Mouse (Mus musculus) myocyte (in vitro differentiated cells): ENCODE results near the gene Pycard. TPM values are rescaled to one million over a fixed set of nuclear protein-coding genes. Genes with fewer than 3 reads are reported as not detected.

Experiments
- H3K27me3 ChIP-seq: one replicate; pipeline ENCODE4 v1.6.1; 2011; ENCODE audit not compliant: control insufficient read depth, insufficient read depth, insufficient read length
- H3K36me3 ChIP-seq: one replicate; pipeline ENCODE4 v1.6.1; 2011; ENCODE audit not compliant: control insufficient read depth, insufficient read depth
- H3K4me2 ChIP-seq: one replicate; pipeline ENCODE4 v1.6.1; 2011; ENCODE audit warnings: low read depth, control low read depth
- H3K4me3 ChIP-seq: one replicate; pipeline ENCODE4 v1.5.1; 2011; ENCODE audit warnings: mild to moderate bottlenecking, control low read depth, moderate library complexity
- H3K79me2 ChIP-seq: one replicate; pipeline ENCODE4 v1.6.1; 2011; ENCODE audit not compliant: control insufficient read depth, insufficient read depth
- H3ac ChIP-seq: one replicate; pipeline ENCODE4 v1.6.1; 2011; ENCODE audit not compliant: control insufficient read depth, insufficient read length
- CEBPB ChIP-seq: IDR thresholded peaks from 2 replicates; pipeline ENCODE4 v1.6.1; 2011; ENCODE audit warnings: mild to moderate bottlenecking, moderate library complexity; ENCODE audit not compliant: poor library complexity, insufficient read depth, severe bottlenecking
- E2F4 ChIP-seq: IDR thresholded peaks from one replicate; pipeline ENCODE4 v1.6.1; 2011; ENCODE audit warnings: mild to moderate bottlenecking, control low read depth, moderate library complexity; ENCODE audit not compliant: insufficient read depth
- MAX ChIP-seq: IDR thresholded peaks from one replicate; pipeline ENCODE4 v1.6.1; 2011; ENCODE audit warnings: low read depth, mild to moderate bottlenecking, control low read depth
- MYOD1 ChIP-seq, 3 experiments: IDR thresholded peaks; one replicate each; pipeline ENCODE4 v1.6.1; 2011; ENCODE audit warnings: control low read depth in 2 of 3, low read depth in 2 of 3, mild to moderate bottlenecking in 2 of 3, moderate library complexity in 1 of 3; ENCODE audit not compliant: insufficient read length in 2 of 3, control insufficient read depth in 1 of 3
- MYOG ChIP-seq, 3 experiments: IDR thresholded peaks; one replicate each; pipeline ENCODE4 v1.6.1; 2011; ENCODE audit warnings: control low read depth in 2 of 3, low read depth in 2 of 3, mild to moderate bottlenecking in 2 of 3; ENCODE audit not compliant: insufficient read length in 2 of 3, control insufficient read depth in 1 of 3, insufficient read depth in 1 of 3
- POLR2A ChIP-seq: IDR thresholded peaks from one replicate; pipeline ENCODE4 v1.6.1; 2011; ENCODE audit warnings: low read depth, mild to moderate bottlenecking, control low read depth, moderate library complexity; ENCODE audit not compliant: insufficient read length
- POLR2AphosphoS2 ChIP-seq: IDR thresholded peaks from one replicate; pipeline ENCODE4 v1.6.1; 2011; ENCODE audit warnings: low read depth, control low read depth; ENCODE audit not compliant: insufficient read length
- REST ChIP-seq: IDR thresholded peaks from one replicate; pipeline ENCODE4 v1.6.1; 2011; ENCODE audit warnings: mild to moderate bottlenecking, control low read depth, moderate library complexity; ENCODE audit not compliant: insufficient read depth, insufficient read length
- SRF ChIP-seq: IDR thresholded peaks from one replicate; pipeline ENCODE4 v1.6.1; 2011; ENCODE audit warnings: low read depth; ENCODE audit not compliant: control insufficient read depth, insufficient read length
- TCF12 ChIP-seq: IDR thresholded peaks from one replicate; pipeline ENCODE4 v1.6.1; 2011; ENCODE audit warnings: mild to moderate bottlenecking, control low read depth; ENCODE audit not compliant: poor library complexity, insufficient read depth, severe bottlenecking
- TCF3 ChIP-seq: IDR thresholded peaks from one replicate; pipeline ENCODE4 v1.6.1; 2011; ENCODE audit warnings: low read depth, control low read depth; ENCODE audit not compliant: insufficient read length
- USF1 ChIP-seq: IDR thresholded peaks from one replicate; pipeline ENCODE4 v1.6.1; 2011; ENCODE audit warnings: low read depth, mild to moderate bottlenecking, control low read depth, moderate library complexity
- polyA plus RNA-seq: library from polyadenylated mRNA; unstranded; fragments of >200 nt; fragmentation: generic; extraction: Trizol; gene quantifications from one replicate; pipeline ENCODE4 v1.2.1, GENCODE M21; 2012; ENCODE audit warnings: missing spikeins

Gene Pycard
- polyA plus RNA-seq, 1 experiment: 3.9 TPM

DNA sequence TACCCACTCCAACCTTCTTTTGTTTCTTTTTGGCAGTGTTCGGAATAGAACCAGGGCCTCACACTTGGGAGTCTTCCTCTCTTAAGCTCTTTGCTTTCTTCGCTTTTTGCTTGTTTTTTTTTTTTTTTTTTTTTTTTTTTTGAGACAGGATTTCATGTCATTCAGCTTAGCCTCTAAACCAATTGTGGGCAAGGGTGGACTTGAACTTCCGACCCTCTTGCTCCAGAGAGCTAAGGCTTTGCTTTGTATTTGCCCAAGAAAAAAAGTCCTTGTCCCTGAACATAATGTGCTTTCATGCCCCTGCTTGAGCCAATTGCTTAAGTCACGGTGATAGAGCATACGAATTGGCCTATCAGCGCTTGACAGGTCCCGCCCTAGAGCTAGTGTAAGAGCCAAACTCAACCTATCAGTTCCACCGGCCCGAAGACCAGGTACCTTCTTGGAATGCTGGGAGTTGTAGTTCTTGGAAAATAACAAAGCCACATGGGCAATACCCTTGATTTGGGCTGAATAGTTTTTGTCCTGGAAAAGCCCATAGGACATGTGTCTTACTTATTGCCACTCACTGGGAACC is 37.8 kb upstream of the Pycard start:
- no peak overlapping the region for H3ac ChIP-seq
- H3K27me3 ChIP-seq: no peaks in the 10 kb centered on the region
- no peak for TF ChIP-seq USF1
- TF ChIP-seq POLR2A: no peak
- TF ChIP-seq TCF3: no peak
- no peak for TF ChIP-seq REST
- TF ChIP-seq MYOD1 (IDR thresholded peaks at IDR 0.05; ENCODE audit: control insufficient read depth in 1 of 3, insufficient read length in 2 of 3, low read depth in 2 of 3): no peak
- no peak for TF ChIP-seq TCF12
- no peak for TF ChIP-seq SRF
- no peak for TF ChIP-seq POLR2AphosphoS2
- no peak for TF ChIP-seq CEBPB
- H3K79me2 ChIP-seq: no peaks in the 10 kb centered on the region
- no peak overlapping the region for H3K4me3 ChIP-seq
- H3K36me3 ChIP-seq: no peaks in the 10 kb centered on the region
- no peak overlapping the region for H3K4me2 ChIP-seq

DNA sequence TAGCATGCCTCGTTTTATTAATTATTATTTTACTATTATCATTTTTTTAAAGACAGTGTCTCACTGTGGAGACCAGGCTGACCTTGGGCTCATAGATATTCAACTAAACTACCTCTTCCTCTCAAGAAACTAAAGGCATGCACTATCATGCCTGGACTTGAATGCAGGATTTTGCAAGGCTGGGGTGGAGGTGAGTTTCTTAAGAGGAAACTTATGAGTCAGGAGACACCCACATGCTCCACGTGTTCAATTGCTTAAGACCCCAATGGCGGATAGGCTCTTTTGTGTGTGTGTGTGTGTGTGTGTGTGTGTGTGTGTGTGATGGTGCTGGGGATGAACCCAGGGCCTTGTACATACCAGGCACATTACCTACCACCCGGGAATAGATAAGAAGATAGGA is 31.7 kb upstream of the Pycard start:
- Histone ChIP-seq H3K4me3 (no peak overlapping the region), H3K79me2 (no peaks in the 10 kb centered on the region), H3K27me3 (no peaks in the 10 kb centered on the region), H3K36me3 (no peaks in the 10 kb centered on the region), H3ac (no peak overlapping the region), H3K4me2 (peak overlapping the region; percentile 38)
- TF ChIP-seq SRF: no peak
- no peak for TF ChIP-seq REST
- TF ChIP-seq USF1: no peak
- TF ChIP-seq TCF3: no peak
- TF ChIP-seq POLR2A: no peak
- no peak for TF ChIP-seq TCF12
- no peak for TF ChIP-seq POLR2AphosphoS2
- no peak for TF ChIP-seq CEBPB
- TF ChIP-seq MAX: no peak
- TF ChIP-seq MYOG (IDR thresholded peaks at IDR 0.05; ENCODE audit: control insufficient read depth in 1 of 3, insufficient read depth in 1 of 3, insufficient read length in 2 of 3, low read depth in 2 of 3): no peak
- no peak for TF ChIP-seq MYOD1 (IDR thresholded peaks at IDR 0.05; ENCODE audit: control insufficient read depth in 1 of 3, insufficient read length in 2 of 3, low read depth in 2 of 3)
- TF ChIP-seq E2F4: no peak

DNA sequence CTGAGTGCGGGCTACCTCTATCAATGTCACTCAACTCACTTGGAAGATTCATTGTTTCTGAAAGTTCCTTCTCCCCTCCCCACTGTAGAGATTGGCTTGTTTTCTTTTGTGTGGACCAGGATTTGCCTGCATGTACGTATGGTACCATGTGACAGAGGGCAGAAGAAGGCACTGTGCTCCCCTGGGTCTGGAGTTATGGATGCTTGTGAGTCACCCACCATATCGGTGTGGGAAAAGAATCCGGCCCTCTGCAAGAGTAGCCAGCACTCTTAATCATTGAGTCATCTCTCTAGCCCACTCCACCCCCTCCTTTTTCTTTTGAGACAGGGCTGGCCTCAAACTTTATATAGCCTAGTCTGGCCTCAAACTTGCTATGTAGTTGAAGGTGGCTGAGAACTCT is 31.3 kb upstream of the Pycard start:
- H3ac ChIP-seq: no peak overlapping the region
- H3K79me2 ChIP-seq: no peaks in the 10 kb centered on the region
- no peak for TF ChIP-seq E2F4
- TF ChIP-seq MAX: no peak
- TF ChIP-seq MYOD1 (IDR thresholded peaks at IDR 0.05; ENCODE audit: control insufficient read depth in 1 of 3, insufficient read length in 2 of 3, low read depth in 2 of 3): no peak
- no peak for TF ChIP-seq POLR2AphosphoS2
- TF ChIP-seq USF1: peak; percentile 52
- no peak for TF ChIP-seq SRF
- TF ChIP-seq REST: no peak
- no peak for TF ChIP-seq TCF12
- H3K4me3 ChIP-seq: no peak overlapping the region
- no peaks in the 10 kb centered on the region for H3K27me3 ChIP-seq
- H3K36me3 ChIP-seq: no peaks in the 10 kb centered on the region
- peak overlapping the region; percentile 38 for H3K4me2 ChIP-seq

DNA sequence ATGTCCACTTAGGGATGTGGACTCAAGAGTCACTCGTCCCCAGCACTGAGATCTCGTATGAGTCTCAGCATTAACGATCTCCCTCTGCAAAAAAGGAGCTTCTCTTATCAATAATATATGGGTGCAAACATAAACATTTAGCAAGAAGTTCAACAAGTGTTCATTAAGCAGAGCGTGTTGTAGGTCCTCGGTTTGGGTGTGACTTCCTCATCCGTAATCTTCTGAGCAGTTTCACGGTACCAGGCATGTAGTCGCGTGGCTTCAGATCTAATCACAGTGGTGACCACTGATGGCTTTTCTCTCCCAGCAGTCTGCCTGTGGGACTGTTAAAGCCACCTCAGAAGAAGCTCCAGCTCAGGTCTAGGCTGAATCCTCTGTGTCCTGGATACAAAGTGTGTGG is 30.7 kb upstream of the Pycard start:
- no peak overlapping the region for H3K4me3 ChIP-seq
- no peaks in the 10 kb centered on the region for H3K79me2 ChIP-seq
- no peaks in the 10 kb centered on the region for H3K27me3 ChIP-seq
- H3K4me2 ChIP-seq: no peak overlapping the region
- no peak overlapping the region for H3ac ChIP-seq
- H3K36me3 ChIP-seq: no peaks in the 10 kb centered on the region
- TF ChIP-seq USF1 (no peak), TCF3 (no peak)

DNA sequence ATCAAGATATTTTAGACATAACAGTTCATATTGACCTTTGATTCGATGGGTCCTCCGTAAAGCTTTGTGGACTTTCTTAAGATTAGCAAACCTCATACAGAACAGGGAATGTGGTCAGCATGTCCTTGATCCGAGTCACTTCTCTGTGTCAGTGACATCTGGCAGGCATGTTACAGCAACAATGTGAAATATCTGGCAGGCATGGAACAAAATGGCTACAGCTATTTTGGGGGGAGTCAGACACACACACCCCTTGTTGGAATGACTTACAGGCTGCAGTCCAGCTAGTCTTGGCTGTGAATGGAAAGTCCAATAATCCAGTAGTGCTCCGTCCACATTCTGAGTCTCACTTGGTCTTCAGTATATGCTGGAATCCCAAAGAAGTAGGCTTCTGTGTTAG is 29.9 kb upstream of the Pycard start:
- Histone ChIP-seq H3K4me2 (no peak overlapping the region), H3K36me3 (no peaks in the 10 kb centered on the region), H3K27me3 (no peaks in the 10 kb centered on the region), H3ac (no peak overlapping the region), H3K4me3 (no peak overlapping the region), H3K79me2 (no peaks in the 10 kb centered on the region)
- no peak for TF ChIP-seq REST
- TF ChIP-seq MYOG (IDR thresholded peaks at IDR 0.05; ENCODE audit: control insufficient read depth in 1 of 3, insufficient read depth in 1 of 3, insufficient read length in 2 of 3, low read depth in 2 of 3): peak in 1 of 3 experiments; percentile 15

DNA sequence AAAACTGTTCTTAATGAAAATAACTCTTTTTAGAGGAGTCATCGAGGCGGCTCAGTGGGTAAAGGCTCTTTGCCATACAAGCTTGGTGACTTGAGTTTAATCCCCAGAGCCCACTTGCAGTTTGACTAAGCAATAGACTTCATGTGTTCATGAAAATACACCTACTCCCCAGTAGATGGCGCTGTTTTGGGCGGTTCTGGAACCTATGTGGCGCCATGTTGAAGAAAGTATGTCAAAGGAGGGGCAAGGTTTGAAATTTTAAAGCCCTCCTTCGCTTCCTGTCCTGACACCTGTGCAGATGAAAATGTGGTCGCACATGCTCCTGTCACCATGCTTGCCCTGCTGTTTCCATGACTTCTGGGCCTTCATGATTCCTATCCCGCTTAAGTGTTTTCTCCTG is 29.3 kb upstream of the Pycard start:
- no peak for TF ChIP-seq POLR2A
- TF ChIP-seq SRF: no peak
- TF ChIP-seq REST: no peak
- TF ChIP-seq MAX: no peak
- TF ChIP-seq E2F4: no peak
- no peak for TF ChIP-seq MYOG (IDR thresholded peaks at IDR 0.05; ENCODE audit: control insufficient read depth in 1 of 3, insufficient read depth in 1 of 3, insufficient read length in 2 of 3, low read depth in 2 of 3)
- TF ChIP-seq USF1: no peak
- TF ChIP-seq TCF12: no peak
- no peak for TF ChIP-seq MYOD1 (IDR thresholded peaks at IDR 0.05; ENCODE audit: control insufficient read depth in 1 of 3, insufficient read length in 2 of 3, low read depth in 2 of 3)
- no peak for TF ChIP-seq TCF3
- no peak for TF ChIP-seq POLR2AphosphoS2
- no peak for TF ChIP-seq CEBPB

More for the DNA sequence above, 29.3 kb upstream of the Pycard start:
- no peak overlapping the region for H3K4me3 ChIP-seq
- no peaks in the 10 kb centered on the region for H3K36me3 ChIP-seq
- no peak overlapping the region for H3ac ChIP-seq
- H3K4me2 ChIP-seq: no peak overlapping the region
- H3K79me2 ChIP-seq: no peaks in the 10 kb centered on the region
- H3K27me3 ChIP-seq: no peaks in the 10 kb centered on the region
